Mouse (Mus musculus) spleen, adult 2 months (tissue): Measurements from ENCODE around the gene Gramd2. TPM values are rescaled to one million over a fixed set of nuclear protein-coding genes. Genes with fewer than 3 reads are reported as not detected.

Experiments used
- DNase-seq, 2 experiments: peaks; one replicate each; pipeline versions ENCODE4 v3.0.0 to v3.0.0-alpha.2; 2012 to 2021; ENCODE audit warnings: low spot score in 2 of 2, low read depth in 1 of 2
- H3K27ac ChIP-seq: fragments of 200-500 bp; 2 replicates; pipeline ENCODE4 v1.5.1; 2012; ENCODE audit warnings: low read length, inconsistent platforms; ENCODE audit not compliant: insufficient read depth
- H3K27me3 ChIP-seq: fragments of 200-500 bp; 2 replicates; pipeline ENCODE4 v1.6.1; 2012; ENCODE audit warnings: mild to moderate bottlenecking, moderate library complexity, low read length, inconsistent platforms; ENCODE audit not compliant: control insufficient read depth, insufficient read depth
- H3K36me3 ChIP-seq: fragments of 200-500 bp; 2 replicates; pipeline ENCODE4 v1.6.1; 2012; ENCODE audit warnings: mild to moderate bottlenecking, low read length, inconsistent platforms; ENCODE audit not compliant: control insufficient read depth, insufficient read depth
- H3K4me1 ChIP-seq: fragments of 200-500 bp; 2 replicates; pipeline ENCODE4 v1.6.1; 2011; ENCODE audit warnings: inconsistent platforms; ENCODE audit not compliant: control insufficient read depth, insufficient read depth, insufficient read length
- H3K4me3 ChIP-seq: fragments of 200-500 bp; 2 replicates; pipeline ENCODE4 v1.5.1; 2011; ENCODE audit warnings: mild to moderate bottlenecking, inconsistent platforms; ENCODE audit not compliant: insufficient read depth, insufficient read length; ENCODE audit errors: extremely low read depth
- CTCF ChIP-seq: fragments of 200-500 bp; IDR thresholded peaks from 2 replicates; pipeline ENCODE4 v1.5.1; 2011; ENCODE audit warnings: mild to moderate bottlenecking, inconsistent platforms; ENCODE audit not compliant: insufficient read depth, insufficient read length, insufficient replicate concordance; ENCODE audit errors: extremely low read depth
- POLR2A ChIP-seq: fragments of 200-500 bp; IDR thresholded peaks from 2 replicates; pipeline ENCODE4 v1.6.1; 2011; ENCODE audit warnings: low read depth, low read length, inconsistent platforms
- WGBS: fragments of 180-500 bp; shearing (Covaris S2); methylation state at CpG from one replicate; pipeline ENCODE4 v1.1.7; 2018; 5-methylcytosine and 5-hydroxymethylcytosine counted together
- polyA plus RNA-seq: library from polyadenylated mRNA; depleted of rRNA; stranded (reverse); fragments of >200 nt; gene quantifications from 2 replicates; pipeline ENCODE4 v1.2.3, GENCODE M21; 2012

The Gramd2 gene
- polyA plus RNA-seq, 1 experiment: 1.1 TPM

GRCm38 (mm10) chr9:59667904-59668303 is 12.0 kb upstream of the Gramd2 start:
- H3K27ac ChIP-seq: no peak overlapping the region
- no peak overlapping the region for H3K4me3 ChIP-seq
- no peak for DNase-seq
- H3K36me3 ChIP-seq: peaks cover 38% of the 10 kb centered on the region
- H3K4me1 ChIP-seq: no peaks in the 10 kb centered on the region
- 65% methylated on average over 6 of the region's 6 CpGs for WGBS
- TF ChIP-seq POLR2A (no peak), CTCF (no peak)
- H3K27me3 ChIP-seq: no peaks in the 10 kb centered on the region

DNA sequence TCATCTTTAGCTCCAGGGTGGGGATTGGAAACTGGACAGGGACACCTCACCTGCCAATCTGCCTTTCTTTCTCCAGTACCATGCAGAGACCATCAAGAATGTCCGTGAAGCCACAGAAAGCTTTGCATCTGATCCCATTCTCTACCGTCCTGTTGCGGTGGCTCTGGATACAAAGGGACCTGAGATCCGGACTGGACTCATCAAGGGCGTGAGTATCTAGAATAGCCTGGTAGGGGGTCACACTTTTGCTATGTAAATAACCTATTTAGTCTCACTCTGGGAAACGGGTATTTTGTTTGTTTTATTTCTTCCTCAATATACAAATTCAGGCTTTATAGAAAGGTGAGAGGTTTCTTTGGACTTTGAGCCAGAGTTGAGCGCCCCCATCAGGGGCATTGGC is 11.5 kb upstream of the Gramd2 start:
- peaks cover 40% of the 10 kb centered on the region for H3K36me3 ChIP-seq
- 91% methylated on average over 7 of the region's 7 CpGs for WGBS
- no peak overlapping the region for H3K27ac ChIP-seq
- H3K4me1 ChIP-seq: no peaks in the 10 kb centered on the region
- TF ChIP-seq POLR2A (no peak), CTCF (no peak)
- no peaks in the 10 kb centered on the region for H3K27me3 ChIP-seq
- no peak overlapping the region for H3K4me3 ChIP-seq
- no peak for DNase-seq

DNA sequence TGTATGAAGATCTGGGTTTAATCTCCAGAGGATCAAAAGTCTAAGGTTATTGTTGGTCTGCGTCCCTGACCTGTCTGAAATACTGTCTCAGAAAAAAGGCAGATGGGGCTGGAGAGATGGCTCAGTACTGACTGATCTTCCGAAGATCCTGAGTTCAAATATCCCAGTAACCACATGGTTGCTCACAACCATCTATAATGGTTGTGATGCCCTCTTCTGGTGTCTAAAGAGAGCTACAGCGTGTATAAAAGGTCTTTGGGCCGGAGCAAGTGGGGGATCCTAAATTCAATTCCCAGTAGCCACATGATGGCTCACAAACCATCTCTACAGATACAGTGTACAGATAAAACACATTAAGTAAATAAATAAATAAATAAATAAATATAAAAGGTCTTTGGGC is 10.8 kb upstream of the Gramd2 start:
- H3K27ac ChIP-seq: no peak overlapping the region
- no peak for TF ChIP-seq POLR2A
- TF ChIP-seq CTCF: no peak
- H3K27me3 ChIP-seq: no peaks in the 10 kb centered on the region
- H3K4me1 ChIP-seq: no peaks in the 10 kb centered on the region
- no peak for DNase-seq
- 86% methylated on average over 4 of the region's 4 CpGs for WGBS
- no peak overlapping the region for H3K4me3 ChIP-seq
- peaks cover 43% of the 10 kb centered on the region for H3K36me3 ChIP-seq

DNA sequence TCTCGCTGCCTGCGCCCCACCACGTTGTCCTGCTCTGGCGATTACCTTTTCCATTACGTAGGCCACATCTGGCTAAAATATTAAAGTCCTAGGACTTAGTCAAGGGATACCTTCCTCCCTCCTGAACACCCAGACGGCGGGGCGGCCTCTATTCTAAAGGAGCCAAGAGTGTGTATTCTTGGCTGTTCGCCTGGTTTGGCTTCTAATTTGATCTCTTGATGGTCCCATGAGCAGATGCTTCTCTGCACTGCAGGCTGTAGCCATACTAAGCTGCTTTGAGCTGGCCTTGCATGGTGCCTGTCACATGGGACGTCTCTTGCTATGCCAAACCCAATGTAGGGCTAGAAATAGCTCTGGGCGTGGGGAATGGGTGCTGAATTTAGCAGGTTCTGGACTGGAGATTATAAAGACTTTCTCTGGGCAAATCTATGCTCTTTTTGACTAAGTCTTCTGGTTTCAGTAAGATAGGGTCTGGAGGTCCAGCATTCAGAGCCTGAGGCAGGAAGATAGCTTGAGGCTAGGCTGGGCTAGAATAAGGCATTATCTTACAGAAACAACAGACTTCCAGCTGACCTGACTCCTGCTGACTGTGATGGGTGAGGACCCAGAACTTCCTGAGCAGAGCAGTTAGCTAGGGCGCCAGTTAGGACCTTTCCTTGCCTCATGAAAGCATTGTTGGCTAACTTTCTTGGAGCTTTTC is 7.6 kb upstream of the Gramd2 start:
- H3K36me3 ChIP-seq: peaks cover 46% of the 10 kb centered on the region
- no peaks in the 10 kb centered on the region for H3K4me1 ChIP-seq
- no peak overlapping the region for H3K4me3 ChIP-seq
- 91% methylated on average over 12 of the region's 12 CpGs for WGBS
- H3K27ac ChIP-seq: no peak overlapping the region
- H3K27me3 ChIP-seq: no peaks in the 10 kb centered on the region
- no peak for DNase-seq
- TF ChIP-seq CTCF: no peak

DNA sequence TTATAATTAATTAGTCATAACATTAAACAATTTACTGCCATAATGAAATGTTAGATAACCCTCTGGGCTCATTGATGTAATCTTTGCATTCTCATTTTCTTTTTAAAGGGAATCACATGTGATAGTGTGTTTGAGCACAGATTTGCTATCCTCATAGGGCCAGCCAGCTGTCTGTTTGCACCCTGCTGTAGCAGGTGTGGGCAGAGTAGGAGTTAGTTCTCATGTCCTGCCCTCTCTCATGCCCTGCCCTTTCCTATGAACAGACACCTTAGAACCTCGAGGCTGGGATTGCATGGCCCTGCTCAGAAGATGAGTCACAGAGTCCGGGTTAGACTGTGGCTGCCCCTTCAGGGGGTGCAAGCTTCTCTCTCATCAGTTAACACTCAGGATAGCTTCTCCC is 6.5 kb upstream of the Gramd2 start:
- 54% methylated on average over 2 of the region's 2 CpGs for WGBS
- no peak for TF ChIP-seq CTCF
- no peak for TF ChIP-seq POLR2A
- peaks cover 45% of the 10 kb centered on the region for H3K36me3 ChIP-seq

DNA sequence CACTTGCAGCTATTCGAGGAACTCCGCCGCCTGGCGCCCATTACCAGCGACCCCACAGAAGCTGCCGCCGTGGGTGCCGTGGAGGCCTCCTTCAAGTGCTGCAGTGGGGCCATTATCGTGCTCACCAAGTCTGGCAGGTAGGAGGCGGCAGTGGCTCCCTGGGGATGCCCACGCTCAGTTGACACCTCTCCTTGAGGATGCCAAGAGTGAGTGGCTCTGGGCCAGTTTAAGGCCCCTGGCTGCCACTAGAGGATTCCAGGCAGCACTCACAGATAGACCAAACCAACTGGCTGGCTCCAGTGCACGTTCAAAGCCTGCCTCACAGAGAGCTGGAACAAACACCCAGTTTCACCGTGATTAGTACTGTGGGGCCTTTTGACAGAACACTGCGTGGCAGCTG is 4.3 kb upstream of the Gramd2 start:
- Histone ChIP-seq H3K36me3 (peaks cover 43% of the 10 kb centered on the region), H3K27ac (no peak overlapping the region), H3K27me3 (peaks cover 5% of the 10 kb centered on the region; the same call in 1 of the 2 replicates), H3K4me1 (peaks cover 7% of the 10 kb centered on the region), H3K4me3 (no peak overlapping the region)
- DNase-seq: no peak
- WGBS: 94% methylated on average over 14 of the region's 14 CpGs
- no peak for TF ChIP-seq POLR2A
- no peak for TF ChIP-seq CTCF

More for the DNA sequence above, 6.5 kb upstream of the Gramd2 start:
- Histone ChIP-seq H3K27me3 (no peaks in the 10 kb centered on the region), H3K4me1 (no peaks in the 10 kb centered on the region), H3K27ac (no peak overlapping the region), H3K4me3 (no peak overlapping the region)
- DNase-seq: no peak

DNA sequence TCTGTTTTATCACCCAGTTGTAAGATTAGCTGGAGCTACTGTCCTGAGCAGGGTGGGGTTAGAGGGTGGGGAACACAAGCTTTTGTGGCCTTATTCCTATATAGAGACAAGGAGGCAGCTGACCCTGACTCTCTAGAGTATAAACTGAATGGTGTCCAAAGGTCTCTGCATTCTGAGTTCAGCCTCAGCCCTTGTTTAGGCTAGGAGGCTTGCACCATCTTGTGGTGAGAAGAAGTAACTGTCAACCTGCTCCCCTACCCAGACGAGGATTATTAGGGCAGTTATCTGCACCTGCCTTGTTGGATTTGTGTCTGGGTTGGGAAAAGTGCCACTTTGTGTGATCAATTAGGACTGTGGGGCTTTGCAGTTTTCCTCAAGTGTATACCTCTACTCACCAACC is 1.6 kb upstream of the Gramd2 start:
- Histone ChIP-seq H3K4me3 (no peak overlapping the region), H3K36me3 (peaks cover 29% of the 10 kb centered on the region), H3K27me3 (peaks cover 5% of the 10 kb centered on the region; the same call in 1 of the 2 replicates), H3K4me1 (peaks cover 7% of the 10 kb centered on the region), H3K27ac (no peak overlapping the region)
- DNase-seq: no peak
- TF ChIP-seq POLR2A (no peak), CTCF (peak; percentile 56; the same call in 1 of the 2 replicates)
- WGBS: 14% methylated on average over 1 of the region's 1 CpGs
